Mouse (Mus musculus) MEL (cell line): ENCODE results near the gene Gm9837. TPM values are rescaled to one million over a fixed set of nuclear protein-coding genes. Genes with fewer than 3 reads are reported as not detected.

Experiments
- DNase-seq: peaks from one replicate; pipeline ENCODE4 v3.0.0; 2011; ENCODE audit warnings: low read depth, low spot score
- H3K27ac ChIP-seq: 2 replicates; pipeline ENCODE4 v1.5.1; 2012; ENCODE audit warnings: low read depth, mild to moderate bottlenecking, control low read depth, low read length, moderate library complexity; ENCODE audit not compliant: control insufficient read depth
- H3K27me3 ChIP-seq, 2 experiments: fragments of 150-350 bp in 1 of 2; sonication (generic) in 1 of 2; 2 replicates each; pipeline ENCODE4 v1.6.1; 2012; ENCODE audit warnings: low read length in 2 of 2, mild to moderate bottlenecking in 2 of 2, improper control_type of control experiment in 1 of 2, moderate library complexity in 1 of 2; ENCODE audit not compliant: insufficient read depth in 2 of 2, control insufficient read depth in 1 of 2
- H3K36me3 ChIP-seq, 2 experiments: 2 replicates each; pipeline ENCODE4 v1.6.1; 2012 to 2014; ENCODE audit warnings: low read length in 2 of 2, improper control_type of control experiment in 1 of 2, inconsistent platforms in 1 of 2, mild to moderate bottlenecking in 1 of 2; ENCODE audit not compliant: insufficient read depth in 2 of 2, control insufficient read depth in 1 of 2
- H3K4me1 ChIP-seq, 2 experiments: fragments of 150-350 bp in 1 of 2; sonication (generic) in 1 of 2; 2 replicates each; pipeline ENCODE4 v1.6.1; 2012; ENCODE audit warnings: low read length in 2 of 2, improper control_type of control experiment in 1 of 2, mild to moderate bottlenecking in 1 of 2; ENCODE audit not compliant: insufficient read depth in 2 of 2, control insufficient read depth in 1 of 2
- H3K4me3 ChIP-seq, 2 experiments: fragments of 150-350 bp in 1 of 2; sonication (generic) in 1 of 2; 2 replicates each; pipeline ENCODE4 v1.5.1; 2012; ENCODE audit warnings: low read depth in 2 of 2, low read length in 2 of 2, mild to moderate bottlenecking in 2 of 2, moderate library complexity in 2 of 2, control low read depth in 1 of 2, improper control_type of control experiment in 1 of 2; ENCODE audit not compliant: control insufficient read depth in 1 of 2, insufficient read depth in 1 of 2
- H3K79me2 ChIP-seq: 2 replicates; pipeline ENCODE4 v1.6.1; 2012; ENCODE audit warnings: mild to moderate bottlenecking, low read length, moderate library complexity; ENCODE audit not compliant: control insufficient read depth, poor library complexity, insufficient read depth
- H3K9ac ChIP-seq: 2 replicates; pipeline ENCODE4 v1.6.1; 2012; ENCODE audit warnings: low read depth, mild to moderate bottlenecking, control low read depth, low read length, moderate library complexity; ENCODE audit not compliant: control insufficient read depth, poor library complexity, severe bottlenecking
- H3K9me3 ChIP-seq: fragments of 150-350 bp; sonication (generic); replicated peaks from 2 replicates; pipeline ENCODE4 v1.6.1; 2012; ENCODE audit warnings: mild to moderate bottlenecking, low read length, improper control_type of control experiment, moderate library complexity; ENCODE audit not compliant: insufficient read depth
- CTCF ChIP-seq, 3 experiments: IDR thresholded peaks in 2 of 3; conservative IDR thresholded peaks in 1 of 3; 2 replicates each; pipeline ENCODE4 v1.5.1; 2011 to 2012; ENCODE audit warnings: low read length in 3 of 3, low read depth in 2 of 3, mild to moderate bottlenecking in 2 of 3, improper control_type of control experiment in 1 of 3, inconsistent platforms in 1 of 3, mixed read lengths in 1 of 3, moderate library complexity in 1 of 3; ENCODE audit not compliant: control insufficient read depth in 1 of 3, insufficient read depth in 1 of 3, poor library complexity in 1 of 3, severe bottlenecking in 1 of 3
- E2F4 ChIP-seq: IDR thresholded peaks from 2 replicates; pipeline ENCODE4 v1.6.1; 2011; ENCODE audit warnings: low read depth, low read length, improper control_type of control experiment, borderline replicate concordance
- ELF1 ChIP-seq: IDR thresholded peaks from 2 replicates; pipeline ENCODE4 v1.6.1; 2014; ENCODE audit warnings: low read depth, mild to moderate bottlenecking, inconsistent platforms, low read length, improper control_type of control experiment, moderate library complexity
- GABPA ChIP-seq: IDR thresholded peaks from 2 replicates; pipeline ENCODE4 v1.6.1; 2012; ENCODE audit warnings: low read depth, mild to moderate bottlenecking, inconsistent platforms, low read length, improper control_type of control experiment, moderate library complexity
- GATA1 ChIP-seq: IDR thresholded peaks from 2 replicates; pipeline ENCODE4 v1.6.1; 2011; ENCODE audit warnings: low read depth, low read length, improper control_type of control experiment
- JUND ChIP-seq: IDR thresholded peaks from 2 replicates; pipeline ENCODE4 v1.6.1; 2011; ENCODE audit warnings: low read depth, mild to moderate bottlenecking, improper control_type of control experiment, low read length
- MAFK ChIP-seq: IDR thresholded peaks from 2 replicates; pipeline ENCODE4 v1.6.1; 2011; ENCODE audit warnings: low read depth, mild to moderate bottlenecking, low read length, improper control_type of control experiment, borderline replicate concordance
- MAX ChIP-seq: IDR thresholded peaks from 2 replicates; pipeline ENCODE4 v1.6.1; 2011; ENCODE audit warnings: low read length, improper control_type of control experiment
- MAZ ChIP-seq: IDR thresholded peaks from 2 replicates; pipeline ENCODE4 v1.6.1; 2012; ENCODE audit warnings: low read depth, mild to moderate bottlenecking, inconsistent platforms, low read length, improper control_type of control experiment
- MXI1 ChIP-seq: IDR thresholded peaks from 2 replicates; pipeline ENCODE4 v1.6.1; 2011; ENCODE audit warnings: mild to moderate bottlenecking, low read depth, low read length, improper control_type of control experiment
- MYB ChIP-seq: IDR thresholded peaks from 2 replicates; pipeline ENCODE4 v1.6.1; 2011; ENCODE audit warnings: mild to moderate bottlenecking, low read depth, low read length, improper control_type of control experiment
- POLR2A ChIP-seq, 2 experiments: IDR thresholded peaks; 2 replicates each; pipeline ENCODE4 v1.6.1; 2011 to 2012; ENCODE audit warnings: low read length in 2 of 2, mild to moderate bottlenecking in 2 of 2, control low read depth in 1 of 2, improper control_type of control experiment in 1 of 2, low read depth in 1 of 2, moderate library complexity in 1 of 2; ENCODE audit not compliant: control insufficient read depth in 1 of 2, insufficient read depth in 1 of 2, poor library complexity in 1 of 2
- RAD21 ChIP-seq: IDR thresholded peaks from 2 replicates; pipeline ENCODE4 v1.6.1; 2011; ENCODE audit warnings: mild to moderate bottlenecking, low read depth, low read length, improper control_type of control experiment
- RCOR1 ChIP-seq: IDR thresholded peaks from 2 replicates; pipeline ENCODE4 v1.6.1; 2012; ENCODE audit warnings: low read depth, mild to moderate bottlenecking, inconsistent platforms, low read length, improper control_type of control experiment
- SIN3A ChIP-seq: IDR thresholded peaks from 2 replicates; pipeline ENCODE4 v1.6.1; 2012; ENCODE audit warnings: low read length, improper control_type of control experiment, inconsistent platforms
- SMC3 ChIP-seq: IDR thresholded peaks from 2 replicates; pipeline ENCODE4 v1.6.1; 2011; ENCODE audit warnings: low read depth, low read length, improper control_type of control experiment
- TCF12 ChIP-seq: IDR thresholded peaks from 2 replicates; pipeline ENCODE4 v1.6.1; 2014; ENCODE audit warnings: low read depth, mild to moderate bottlenecking, inconsistent platforms, low read length, improper control_type of control experiment, moderate library complexity
- UBTF ChIP-seq: IDR thresholded peaks from 2 replicates; pipeline ENCODE4 v1.6.1; 2012; ENCODE audit warnings: low read depth, mild to moderate bottlenecking, inconsistent platforms, low read length, improper control_type of control experiment, moderate library complexity, borderline replicate concordance; ENCODE audit not compliant: insufficient read depth
- USF1 ChIP-seq: IDR thresholded peaks from 2 replicates; pipeline ENCODE4 v1.6.1; 2014; ENCODE audit warnings: low read depth, mild to moderate bottlenecking, inconsistent platforms, low read length, improper control_type of control experiment, moderate library complexity
- ZKSCAN1 ChIP-seq: IDR thresholded peaks from 2 replicates; pipeline ENCODE4 v1.6.1; 2012; ENCODE audit warnings: low read depth, mild to moderate bottlenecking, inconsistent platforms, low read length, improper control_type of control experiment, moderate library complexity
- ZMIZ1 ChIP-seq: IDR thresholded peaks from 2 replicates; pipeline ENCODE4 v1.6.1; 2012; ENCODE audit warnings: low read depth, mild to moderate bottlenecking, inconsistent platforms, low read length, improper control_type of control experiment, moderate library complexity
- ZNF384 ChIP-seq: IDR thresholded peaks from 2 replicates; pipeline ENCODE4 v1.6.1; 2012; ENCODE audit warnings: low read depth, mild to moderate bottlenecking, inconsistent platforms, low read length, improper control_type of control experiment
- polyA plus RNA-seq, 2 experiments: library from polyadenylated mRNA; stranded (reverse) in 1 of 2; unstranded in 1 of 2; fragments of >175 nt in 1 of 2; fragments of >200 nt in 1 of 2; gene quantifications; 2 replicates each; pipeline versions ENCODE4 v1.2.1 to v1.2.4; 2012; ENCODE audit warnings: low replicate concordance in 2 of 2, low read depth in 1 of 2; ENCODE audit not compliant: insufficient read length in 2 of 2, insufficient read depth in 1 of 2, missing spikeins in 1 of 2
- total RNA-seq: library from RNA; depleted of rRNA; stranded (reverse); fragments of 300-350 nt; gene quantifications from 2 replicates; pipeline ENCODE4 v1.2.3, GENCODE M21; 2012

Gene Gm9837
- total and polyA plus RNA-seq, 3 experiments, result not detected

DNA sequence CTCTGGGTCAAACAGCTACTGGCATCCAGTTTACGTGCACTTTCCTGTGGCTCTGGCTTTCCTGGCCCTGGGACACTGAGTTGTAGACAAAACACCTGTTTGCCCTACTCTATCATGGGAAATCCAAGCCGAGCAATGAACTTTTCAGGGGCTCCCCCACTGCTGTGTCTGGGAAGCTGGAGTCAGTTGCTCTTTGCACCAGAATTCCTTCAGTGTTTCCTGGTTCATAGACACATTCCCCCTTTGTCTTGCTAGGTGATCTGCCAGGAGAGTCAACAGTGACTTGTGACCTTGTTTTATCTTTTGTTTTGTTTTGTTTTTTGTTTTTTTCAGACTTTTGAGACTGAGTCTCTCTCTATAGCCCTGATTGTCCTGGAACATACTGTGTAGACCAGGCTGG lies 18.9 kb downstream of the Gm9837 start:
- Histone ChIP-seq H3K9me3 (no peaks in the 10 kb centered on the region), H3K27ac (no peak overlapping the region), H3K36me3 (no peaks in the 10 kb centered on the region), H3K79me2 (no peaks in the 10 kb centered on the region), H3K4me3 (no peak overlapping the region), H3K9ac (no peak overlapping the region), H3K27me3 (peaks cover 24 to 32% of the 10 kb centered on the region in 2 experiments), H3K4me1 (no peaks in the 10 kb centered on the region)
- TF ChIP-seq ELF1 (no peak), MAX (no peak), POLR2A (IDR thresholded peaks at IDR 0.05; ENCODE audit: control insufficient read depth in 1 of 2, insufficient read depth in 1 of 2, low read depth in 1 of 2, low read length in 2 of 2, poor library complexity in 1 of 2) (no peak), MYB (no peak), MAZ (no peak), USF1 (no peak)
- DNase-seq, result no peak

GRCm38 (mm10) chr11:53450070-53450705 lies 20.1 kb downstream of the Gm9837 start:
- peaks cover 23 to 30% of the 10 kb centered on the region in 2 experiments for H3K27me3 ChIP-seq
- H3K36me3 ChIP-seq, result no peaks in the 10 kb centered on the region

DNA sequence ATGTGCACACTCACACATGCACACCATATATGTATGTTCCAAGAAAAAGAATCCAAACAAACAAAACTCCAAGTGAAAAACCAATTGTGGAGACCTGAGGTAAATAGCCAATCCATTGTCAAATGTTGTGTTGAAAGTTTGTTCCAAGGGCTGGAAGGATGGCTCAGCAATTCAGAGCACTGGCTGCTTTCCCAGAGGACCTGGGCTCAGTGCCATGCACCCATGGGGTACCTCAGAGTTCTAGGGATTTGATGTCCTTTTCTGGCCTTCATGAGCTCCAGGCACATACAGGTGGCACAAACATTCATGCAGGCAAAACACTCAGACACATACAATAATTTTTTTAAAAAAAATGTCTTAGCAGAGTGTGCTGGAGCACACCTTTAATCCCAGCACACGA lies 21.8 kb downstream of the Gm9837 start:
- Histone ChIP-seq H3K36me3 (peaks cover 0 to 3% of the 10 kb centered on the region in 2 experiments; a peak in 2 of 4 replicates), H3K4me1 (peaks cover 0 to 3% of the 10 kb centered on the region in 2 experiments; a peak in 1 of 4 replicates), H3K27me3 (peaks cover 20 to 24% of the 10 kb centered on the region in 2 experiments), H3K9ac (no peak overlapping the region), H3K27ac (no peak overlapping the region), H3K9me3 (no peaks in the 10 kb centered on the region), H3K4me3 (no peak overlapping the region), H3K79me2 (no peaks in the 10 kb centered on the region)
- TF ChIP-seq ZKSCAN1 (no peak), ZNF384 (no peak), SIN3A (no peak), USF1 (no peak), MAFK (no peak), MYB (no peak), CTCF (IDR thresholded peaks at IDR 0.05 in 2 of 3, conservative IDR thresholded peaks at IDR 0.05 in 1 of 3; ENCODE audit: control insufficient read depth in 1 of 3, insufficient read depth in 1 of 3, low read depth in 2 of 3, low read length in 3 of 3, poor library complexity in 1 of 3, severe bottlenecking in 1 of 3) (no peak), GABPA (no peak), TCF12 (no peak)
- DNase-seq, result no peak

More at GRCm38 (mm10) chr11:53450070-53450705, 20.1 kb downstream of the Gm9837 start:
- no peak for DNase-seq
- H3K27ac ChIP-seq, result no peak overlapping the region
- no peak overlapping the region for H3K9ac ChIP-seq
- H3K79me2 ChIP-seq, result no peaks in the 10 kb centered on the region
- H3K9me3 ChIP-seq, result no peaks in the 10 kb centered on the region
- TF ChIP-seq SMC3 (no peak), MYB (no peak), E2F4 (no peak), TCF12 (no peak), ZMIZ1 (no peak), MXI1 (no peak), JUND (no peak), RAD21 (no peak), SIN3A (no peak), RCOR1 (no peak), GATA1 (no peak), UBTF (no peak)
- no peak overlapping the region for H3K4me3 ChIP-seq
- no peaks in the 10 kb centered on the region for H3K4me1 ChIP-seq
